Mouse (Mus musculus) testis, adult 2 months (tissue): ENCODE measurements around the gene Chst11.

Experiments used
- CTCF ChIP-seq: fragments of 200-500 bp; IDR thresholded peaks from 2 replicates; pipeline ENCODE4 v1.5.1; 2012; ENCODE audit warnings: low read depth, mild to moderate bottlenecking, inconsistent platforms, low read length, moderate library complexity; ENCODE audit not compliant: control insufficient read depth, insufficient read depth, insufficient replicate concordance
- POLR2A ChIP-seq: fragments of 200-500 bp; IDR thresholded peaks from 2 replicates; pipeline ENCODE4 v1.6.1; 2012; ENCODE audit warnings: low read depth, mild to moderate bottlenecking, inconsistent platforms, low read length, moderate library complexity; ENCODE audit not compliant: control insufficient read depth

DNA sequence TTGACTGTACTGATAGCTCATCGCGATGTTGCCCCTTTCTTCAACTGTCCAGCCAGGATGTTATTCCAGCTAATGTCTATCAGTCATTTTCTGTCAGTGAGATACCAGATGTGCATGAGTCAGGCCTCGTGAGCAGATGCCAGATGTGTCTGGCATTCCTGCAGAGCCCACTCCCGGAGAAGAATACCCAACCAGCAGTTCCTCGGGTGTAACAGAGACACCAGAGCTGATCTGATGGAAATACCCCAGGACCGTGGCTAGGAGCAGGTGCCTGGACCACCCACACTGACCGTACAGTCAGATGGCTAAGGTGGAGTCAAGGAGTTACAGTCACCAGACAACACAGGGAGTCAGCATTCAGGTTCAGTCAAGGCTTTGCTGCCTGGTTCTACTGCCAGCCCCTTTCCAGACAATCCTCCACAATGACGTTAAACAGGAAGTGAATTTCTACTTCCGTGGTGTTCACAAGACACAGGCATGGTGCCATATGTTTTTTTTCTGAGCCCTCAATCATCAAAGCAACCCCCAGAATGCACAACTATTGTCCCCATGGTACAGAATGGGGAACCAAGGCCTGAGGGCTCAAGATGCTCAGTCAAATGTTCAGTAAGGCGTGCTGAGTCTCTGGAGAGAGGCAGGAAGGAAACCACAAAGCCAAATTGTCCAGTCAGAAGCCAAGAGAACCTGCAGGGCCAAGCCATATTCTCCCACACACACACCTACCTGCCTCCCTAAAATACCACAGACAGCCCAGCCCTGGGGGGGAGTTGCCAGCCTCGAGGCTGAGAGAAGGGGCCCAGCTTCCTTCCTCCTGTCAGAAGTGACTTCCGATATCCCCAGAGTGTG is 198.6 kb downstream of the Chst11 start:
- TF ChIP-seq CTCF: no peak
- no peak for TF ChIP-seq POLR2A
